Mouse (Mus musculus) layer of hippocampus, adult 8-10 months (tissue): ENCODE results near the gene Dynlt3. TPM values are rescaled to one million over a fixed set of nuclear protein-coding genes. Genes with fewer than 3 reads are reported as not detected.
"Not testable (repeated sequence)": the region's sequence is repeated elsewhere in the genome, so short reads cannot be mapped to it uniquely, and the experiment has no call there.

Experiments used
- DNase-seq, 2 experiments: peaks; one replicate each; pipeline ENCODE4 v3.0.0; 2022; ENCODE audit warnings: low spot score in 2 of 2
- total RNA-seq, 4 experiments: library from RNA; stranded (reverse); gene quantifications; 2 replicates each; pipeline ENCODE4 v1.2.4; 2022

Gene Dynlt3
- total RNA-seq = 100 to 1,000 TPM; 120 to 138 (median 124) TPM

GRCm38 (mm10) chrX:9662391-9663111 is at the start of gene Dynlt3:
Dynlt3 (minus strand) TSS chrX:9663003.
- DNase-seq = peak; percentile 66 to 67

- no peak for DNase-seq
Observed at GRCm38 (mm10) chrX:9699815-9700214, 37.0 kb upstream of the Dynlt3 start.

DNA sequence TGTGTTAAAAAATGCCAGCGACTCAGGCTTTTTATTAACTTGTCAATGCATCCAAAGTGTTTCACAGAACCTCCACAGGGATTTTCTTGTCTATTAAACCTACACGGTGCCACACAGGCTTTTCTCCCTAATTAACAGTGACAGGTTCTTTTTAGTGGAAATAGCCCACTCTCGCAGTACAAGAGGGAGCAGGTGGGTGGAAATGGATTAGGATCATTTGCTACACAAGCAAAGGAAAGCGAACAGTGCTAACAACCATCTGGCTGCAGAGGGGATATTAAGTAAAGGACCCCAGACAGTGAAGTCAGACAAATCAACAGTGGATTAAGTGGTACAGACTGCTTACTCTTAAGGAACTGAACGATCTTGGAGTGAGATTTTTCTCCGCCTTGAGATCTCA is 33.2 kb upstream of the Dynlt3 start:
- no peak for DNase-seq

DNA sequence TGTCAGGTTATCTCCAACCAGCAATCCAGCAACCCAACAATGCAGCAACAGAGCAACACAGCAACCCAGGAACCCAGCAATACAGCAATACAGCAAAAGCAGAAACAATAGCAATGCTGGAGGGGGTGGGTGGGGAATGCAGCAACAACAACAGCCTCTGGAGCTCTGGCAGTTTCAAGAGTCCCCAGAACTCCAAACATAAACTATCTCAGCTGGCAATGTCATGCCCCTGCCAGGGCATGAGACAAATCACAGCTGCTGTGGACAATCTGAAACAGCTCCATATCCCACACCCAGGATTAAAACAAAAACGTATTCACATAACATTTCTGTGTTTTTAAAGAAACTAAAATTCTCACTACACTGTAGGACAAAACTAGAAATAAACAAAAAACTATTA is 9.2 kb upstream of the Dynlt3 start:
- no peak for DNase-seq

GRCm38 (mm10) chrX:9671418-9671817 is 8.6 kb upstream of the Dynlt3 start:
- DNase-seq = no peak

DNA sequence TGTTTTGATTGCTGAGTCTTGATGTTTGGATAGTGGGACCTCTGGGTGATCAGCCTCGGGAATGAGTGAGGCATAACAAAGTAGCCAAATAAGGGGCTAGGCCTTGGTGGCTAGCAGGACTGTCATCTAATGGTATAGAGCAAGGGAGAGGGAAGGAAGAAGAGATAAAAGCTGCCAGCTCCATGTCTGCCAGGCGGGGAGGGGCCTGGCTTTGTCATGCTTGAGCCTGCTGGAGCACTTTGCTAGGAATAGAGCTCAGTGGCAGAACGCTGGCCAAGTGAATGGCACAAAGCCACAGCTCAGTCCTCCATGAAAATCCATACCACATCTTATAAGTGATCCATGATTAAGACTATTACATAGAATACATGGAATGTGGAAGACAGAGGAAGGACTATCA is 10.0 kb downstream of the Dynlt3 start:
- DNase-seq = no peak

GRCm38 (mm10) chrX:9640594-9640993 is 22.2 kb downstream of the Dynlt3 start:
- DNase-seq = not testable (repeated sequence)

DNA sequence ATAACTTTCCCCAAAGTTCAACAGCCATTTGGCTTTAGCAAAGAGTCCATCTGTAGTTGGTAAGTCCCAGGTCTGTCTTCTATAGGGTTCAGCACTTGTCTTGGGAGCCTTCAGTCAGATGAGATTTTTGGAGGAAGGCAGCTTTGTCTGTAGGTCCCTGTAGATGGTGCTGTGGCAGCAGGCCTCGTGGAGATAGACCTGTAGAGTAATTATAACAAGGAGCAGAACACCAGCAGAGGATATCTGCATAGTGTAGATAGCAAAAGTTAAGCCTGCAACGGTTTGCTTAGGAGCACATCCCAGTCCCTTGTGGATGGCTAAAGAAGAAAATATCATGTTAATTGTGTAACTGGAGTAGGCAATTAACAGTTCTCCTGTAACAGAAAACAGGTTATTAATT is 22.7 kb downstream of the Dynlt3 start:
- DNase-seq = not testable (repeated sequence)

Other genes starting within 250 kb of the Dynlt3 start
- 1 to 10 TPM in 2 of 4 experiments, under 1 TPM in 2; 0.25 to 3.3 (median 1.8) TPM for gene Cybb, start 175.2 kb downstream of the Dynlt3 start, total RNA-seq
- not detected for gene H2al1o, start 90.6 kb downstream of the Dynlt3 start, total RNA-seq
- gene Hypm, start 183.9 kb upstream of the Dynlt3 start, total RNA-seq = not detected
- gene H2al3, start 186.7 kb upstream of the Dynlt3 start, total RNA-seq = not detected
- 1 to 10 TPM; 5.2 to 8.2 (median 6.7) TPM for gene Sytl5, start 222.6 kb upstream of the Dynlt3 start, total RNA-seq